ENCODE assay signal across 9 mouse cellular contexts in the genomic region with DNA sequence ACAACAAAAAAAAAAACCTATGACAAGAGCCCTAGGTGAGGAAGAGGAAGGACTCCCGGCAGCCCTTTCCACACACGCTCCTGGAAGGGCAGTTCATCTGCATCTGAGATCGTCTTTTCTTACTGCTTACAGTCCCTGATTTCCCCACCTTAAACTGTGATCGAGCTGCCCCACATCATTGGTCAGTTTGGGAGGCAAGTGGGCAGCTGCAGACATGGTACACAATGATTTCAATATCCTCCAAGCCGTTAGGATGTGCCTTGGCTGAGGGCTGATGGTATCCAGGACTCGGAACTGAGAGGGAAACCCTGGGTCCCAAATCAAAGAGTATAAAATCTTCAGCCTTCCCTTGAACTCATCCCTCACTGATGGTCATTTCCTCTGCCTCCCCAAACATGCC. TPM values are rescaled to one million over a fixed set of nuclear protein-coding genes. Genes with fewer than 3 reads are reported as not detected.
DNase-seq lines count a peak whose midpoint lies in the region; ATAC-seq and TF ChIP-seq lines count a peak whose summit lies in the region.
"Had no signal": no experiment of that assay in that cellular context is flagged by ENCODE, and none has a peak within 500 bp of the region (broad histone marks: within the 10 kb centered on the region; RNA-seq: fewer than 3 reads in every experiment).

No protein-coding gene starts in this region.

- peaks cover 42% of the 10 kb centered on the region for H3K27me3 ChIP-seq in heart, embryonic 12.5 days (replicated peaks)
- H3K27me3 ChIP-seq in MEL (ENCODE audit: control insufficient read depth in 1 of 2, insufficient read depth in 2 of 2, low read length in 2 of 2): no peaks in the 10 kb centered on the region
- H3K27me3 ChIP-seq in hindbrain, embryonic 11.5 days (ENCODE audit: control insufficient read depth, insufficient read depth, low read length): no peaks in the 10 kb centered on the region
- H3K27me3 ChIP-seq in midbrain, embryonic 10.5 days (ENCODE audit: low read depth, poor library complexity, severe bottlenecking): peaks cover 24% of the 10 kb centered on the region

- no peak for TF ChIP-seq RAD21 in MEL (IDR thresholded peaks at IDR 0.05; ENCODE audit: low read depth, low read length)

- DNase-seq in heart, postnatal 10 days: no peak
- no peak for DNase-seq in MEL (ENCODE audit: low read depth, low spot score)
- DNase-seq in hindbrain, embryonic 11.5 days (ENCODE audit: low spot score): no peak
- no peak for DNase-seq in midbrain, embryonic 10.5 days (ENCODE audit: low spot score)
- DNase-seq in thymus, postnatal 0 days (ENCODE audit: low spot score): no peak
- DNase-seq in left cerebral cortex, postnatal 14 days (ENCODE audit: low spot score in 2 of 2): no peak
- no peak for DNase-seq in adrenal gland, adult 2 months

- H3K9ac ChIP-seq in heart, embryonic 12.5 days: no peak overlapping the region
- peak overlapping the region; percentile 57 for H3K9ac ChIP-seq in MEL (ENCODE audit: control insufficient read depth, low read depth, low read length, poor library complexity, severe bottlenecking)
- peak overlapping the region; percentile 71 for H3K9ac ChIP-seq in hindbrain, embryonic 11.5 days (ENCODE audit: low read depth, low read length)

- peak overlapping the region; percentile 53 for H3K4me3 ChIP-seq in heart, embryonic 12.5 days
- peak overlapping the region; percentile 76 to 85 for H3K4me3 ChIP-seq in MEL (ENCODE audit: control insufficient read depth in 1 of 2, insufficient read depth in 1 of 2, low read depth in 2 of 2, low read length in 2 of 2)
- peak overlapping the region; percentile 45 for H3K4me3 ChIP-seq in hindbrain, embryonic 11.5 days (ENCODE audit: low read depth, low read length)
- H3K4me3 ChIP-seq in midbrain, embryonic 10.5 days: peak overlapping the region; percentile 55

- 32% methylated on average over 6 of the region's 6 CpGs for WGBS in heart, embryonic 12.5 days
- 40% methylated on average over 6 of the region's 6 CpGs for WGBS in hindbrain, embryonic 11.5 days
- WGBS in midbrain, embryonic 10.5 days: 43% methylated on average over 6 of the region's 6 CpGs

- TF ChIP-seq CTCF in MEL (IDR thresholded peaks at IDR 0.05 in 2 of 3, conservative IDR thresholded peaks at IDR 0.05 in 1 of 3; ENCODE audit: control insufficient read depth in 1 of 3, insufficient read depth in 1 of 3, low read depth in 2 of 3, low read length in 3 of 3, poor library complexity in 1 of 3, severe bottlenecking in 1 of 3): no peak

- no peak for TF ChIP-seq EP300 in MEL (IDR thresholded peaks at IDR 0.05; ENCODE audit: low read depth in 1 of 2, low read length in 2 of 2)

- intact Hi-C loops in heart, postnatal 10 days (cut with DNase I): no loop called here
- intact Hi-C loops in left cerebral cortex, postnatal 14 days (cut with DNase I): no loop called here

- peak overlapping the region; percentile 84 for H3K4me2 ChIP-seq in heart, embryonic 12.5 days
- H3K4me2 ChIP-seq in hindbrain, embryonic 11.5 days (replicated peaks; ENCODE audit: low read depth, low read length): peak overlapping the region; percentile 73

- H3K79me2 ChIP-seq in MEL (ENCODE audit: control insufficient read depth, insufficient read depth, low read length, poor library complexity): peaks cover 18% of the 10 kb centered on the region

- ATAC-seq in heart, embryonic 12.5 days (ENCODE audit: insufficient number of reproducible peaks, low FRiP score): no peak
- ATAC-seq in hindbrain, embryonic 11.5 days (ENCODE audit: low FRiP score): no peak
- ATAC-seq: CD4-positive, CD25-positive, alpha-beta regulatory T cell, adult 4 months had no signal

- no peaks in the 10 kb centered on the region for H3K9me3 ChIP-seq in heart, embryonic 12.5 days (replicated peaks)
- no peaks in the 10 kb centered on the region for H3K9me3 ChIP-seq in MEL (replicated peaks; ENCODE audit: insufficient read depth, low read length)
- H3K9me3 ChIP-seq in hindbrain, embryonic 11.5 days (ENCODE audit: control insufficient read depth, low read length): no peaks in the 10 kb centered on the region
- H3K9me3 ChIP-seq in midbrain, embryonic 10.5 days (replicated peaks): no peaks in the 10 kb centered on the region

- H3K36me3 ChIP-seq in heart, embryonic 12.5 days: no peaks in the 10 kb centered on the region
- H3K36me3 ChIP-seq in MEL (ENCODE audit: control insufficient read depth in 1 of 2, insufficient read depth in 2 of 2, low read length in 2 of 2): peaks cover 0 to 4% of the 10 kb centered on the region in 2 experiments; a peak in 2 of 4 replicates
- H3K36me3 ChIP-seq in hindbrain, embryonic 11.5 days (ENCODE audit: control insufficient read depth, insufficient read depth, low read length): no peaks in the 10 kb centered on the region
- no peaks in the 10 kb centered on the region for H3K36me3 ChIP-seq in midbrain, embryonic 10.5 days

- peaks cover 5% of the 10 kb centered on the region; the same call in 1 of the 2 replicates for H3K4me1 ChIP-seq in heart, embryonic 12.5 days (replicated peaks)
- peaks cover 0 to 19% of the 10 kb centered on the region in 2 experiments; a peak in 3 of 4 replicates for H3K4me1 ChIP-seq in MEL (ENCODE audit: control insufficient read depth in 1 of 2, insufficient read depth in 2 of 2, low read length in 2 of 2)
- H3K4me1 ChIP-seq in hindbrain, embryonic 11.5 days (replicated peaks; ENCODE audit: control insufficient read depth, insufficient read depth, low read length): no peaks in the 10 kb centered on the region; the same call in 1 of the 2 replicates
- peaks cover 24% of the 10 kb centered on the region for H3K4me1 ChIP-seq in midbrain, embryonic 10.5 days

- no peak overlapping the region for H3K27ac ChIP-seq in heart, embryonic 12.5 days (ENCODE audit: poor library complexity, severe bottlenecking)
- H3K27ac ChIP-seq in MEL (ENCODE audit: control insufficient read depth, low read depth, low read length): peak overlapping the region; percentile 55
- H3K27ac ChIP-seq in hindbrain, embryonic 11.5 days (ENCODE audit: low read depth, low read length): no peak overlapping the region
- no peak overlapping the region for H3K27ac ChIP-seq in midbrain, embryonic 10.5 days (replicated peaks)

- no peak for TF ChIP-seq POLR2A in MEL (IDR thresholded peaks at IDR 0.05; ENCODE audit: control insufficient read depth in 1 of 2, insufficient read depth in 1 of 2, low read depth in 1 of 2, low read length in 2 of 2, poor library complexity in 1 of 2)

RNA-seq across cellular contexts. Expression of a gene that starts 0.7 kb away (rescaled TPM):
- polyA plus RNA-seq in heart, embryonic 12.5 days (2016; fragmentation: Nextera tagmentation; extraction: Ambion mirVana): 1.5 and 1.7 TPM in 2 replicates
- 10 to 100 TPM in 1 of 2 experiments, 1 to 10 TPM in 1; 2.0 to 11.3 TPM for total RNA-seq in heart, postnatal 10 days (2021)
- 46.5 and 51.3 TPM in 2 replicates for total RNA-seq in MEL (2012; rRNA removed)
- polyA plus RNA-seq in MEL (2012; ENCODE audit: insufficient read depth in 1 of 2, insufficient read length in 2 of 2, low read depth in 1 of 2, low replicate concordance in 2 of 2, missing spikeins in 1 of 2): 10 to 100 TPM in 1 of 2 experiments, not detected in 1; 59.8 TPM
- 10.2 and 11.9 TPM in 2 replicates for polyA plus RNA-seq in hindbrain, embryonic 11.5 days (2014; fragmentation: Nextera tagmentation; extraction: Ambion mirVana)
- 8.4 and 15.2 TPM in 2 replicates for polyA plus RNA-seq in midbrain, embryonic 10.5 days (2016; fragmentation: Nextera tagmentation; extraction: Ambion mirVana)
- polyA plus RNA-seq in thymus, postnatal 0 days (2015; fragmentation: Nextera tagmentation; extraction: Ambion mirVana): 2.7 and 2.9 TPM in 2 replicates
- total RNA-seq in left cerebral cortex, postnatal 14 days (2021): 100 to 1,000 TPM; 371 to 377 TPM
- total RNA-seq in adrenal gland, adult 2 months (2021): 100 to 1,000 TPM in 1 of 2 experiments, 10 to 100 TPM in 1; 91.8 to 146 TPM
- polyA plus RNA-seq in adrenal gland, adult 2 months (2012; rRNA removed): 62.4 and 91.3 TPM in 2 replicates

RNA-seq across cellular contexts. Expression of a gene that starts 27.6 kb away (rescaled TPM):
- polyA plus RNA-seq in heart, embryonic 12.5 days (2016; fragmentation: Nextera tagmentation; extraction: Ambion mirVana): 0.31 and 0.41 TPM in 2 replicates
- 1 to 10 TPM in 1 of 2 experiments, under 1 TPM in 1; 0.84 to 1.1 TPM for total RNA-seq in heart, postnatal 10 days (2021)
- total RNA-seq in MEL (2012; rRNA removed): 0.98 and 1.2 TPM in 2 replicates
- 1 to 10 TPM in 1 of 2 experiments, not detected in 1; 2.6 TPM for polyA plus RNA-seq in MEL (2012; ENCODE audit: insufficient read depth in 1 of 2, insufficient read length in 2 of 2, low read depth in 1 of 2, low replicate concordance in 2 of 2, missing spikeins in 1 of 2)
- 0.11 and 0.15 TPM in 2 replicates for polyA plus RNA-seq in hindbrain, embryonic 11.5 days (2014; fragmentation: Nextera tagmentation; extraction: Ambion mirVana)
- 0.14 and 0.28 TPM in 2 replicates for polyA plus RNA-seq in midbrain, embryonic 10.5 days (2016; fragmentation: Nextera tagmentation; extraction: Ambion mirVana)
- 0.67 and 0.85 TPM in 2 replicates for polyA plus RNA-seq in thymus, postnatal 0 days (2015; fragmentation: Nextera tagmentation; extraction: Ambion mirVana)
- under 1 TPM; 0.18 to 0.59 TPM for total RNA-seq in left cerebral cortex, postnatal 14 days (2021)
- 10 to 100 TPM; 20.6 to 22.0 TPM for total RNA-seq in adrenal gland, adult 2 months (2021)
- 11.2 and 13.4 TPM in 2 replicates for polyA plus RNA-seq in adrenal gland, adult 2 months (2012; rRNA removed)
- polyA plus RNA-seq: CD4-positive, CD25-positive, alpha-beta regulatory T cell, adult 4 months had no signal

RNA-seq across cellular contexts. Expression of a gene that starts 46.9 kb away (rescaled TPM):
- 0.19 and 0.24 TPM in 2 replicates for polyA plus RNA-seq in heart, embryonic 12.5 days (2016; fragmentation: Nextera tagmentation; extraction: Ambion mirVana)
- total RNA-seq in heart, postnatal 10 days (2021): 1 to 10 TPM; 6.9 to 8.8 TPM
- total RNA-seq in MEL (2012; rRNA removed): 0.19 and 0.29 TPM in 2 replicates
- under 1 TPM in 1 of 2 experiments, not detected in 1; 0.28 TPM for polyA plus RNA-seq in MEL (2012; ENCODE audit: insufficient read depth in 1 of 2, insufficient read length in 2 of 2, low read depth in 1 of 2, low replicate concordance in 2 of 2, missing spikeins in 1 of 2)
- 0.08 and 0.20 TPM in 2 replicates for polyA plus RNA-seq in hindbrain, embryonic 11.5 days (2014; fragmentation: Nextera tagmentation; extraction: Ambion mirVana)
- polyA plus RNA-seq in midbrain, embryonic 10.5 days (2016; fragmentation: Nextera tagmentation; extraction: Ambion mirVana): 0.06 and 0.12 TPM in 2 replicates
- polyA plus RNA-seq in thymus, postnatal 0 days (2015; fragmentation: Nextera tagmentation; extraction: Ambion mirVana): 6.5 and 7.4 TPM in 2 replicates
- 1 to 10 TPM; 1.1 to 1.3 TPM for total RNA-seq in left cerebral cortex, postnatal 14 days (2021)
- 10 to 100 TPM; 48.6 to 68.2 TPM for total RNA-seq in adrenal gland, adult 2 months (2021)
- 20.3 and 27.2 TPM in 2 replicates for polyA plus RNA-seq in adrenal gland, adult 2 months (2012; rRNA removed)

RNA-seq across cellular contexts. Expression of a gene that starts 50.4 kb away (rescaled TPM):
- 23.7 and 25.4 TPM in 2 replicates for polyA plus RNA-seq in heart, embryonic 12.5 days (2016; fragmentation: Nextera tagmentation; extraction: Ambion mirVana)
- 10 to 100 TPM; 28.3 to 31.9 TPM for total RNA-seq in heart, postnatal 10 days (2021)
- 56.0 and 63.1 TPM in 2 replicates for total RNA-seq in MEL (2012; rRNA removed)
- polyA plus RNA-seq in MEL (2012; ENCODE audit: insufficient read depth in 1 of 2, insufficient read length in 2 of 2, low read depth in 1 of 2, low replicate concordance in 2 of 2, missing spikeins in 1 of 2): 10 to 100 TPM in 1 of 2 experiments, not detected in 1; 63.0 TPM
- 35.1 and 38.9 TPM in 2 replicates for polyA plus RNA-seq in hindbrain, embryonic 11.5 days (2014; fragmentation: Nextera tagmentation; extraction: Ambion mirVana)
- 42.6 and 48.8 TPM in 2 replicates for polyA plus RNA-seq in midbrain, embryonic 10.5 days (2016; fragmentation: Nextera tagmentation; extraction: Ambion mirVana)
- 26.4 and 29.9 TPM in 2 replicates for polyA plus RNA-seq in thymus, postnatal 0 days (2015; fragmentation: Nextera tagmentation; extraction: Ambion mirVana)
- 10 to 100 TPM; 78.8 to 80.2 TPM for total RNA-seq in left cerebral cortex, postnatal 14 days (2021)
- total RNA-seq in adrenal gland, adult 2 months (2021): 10 to 100 TPM; 71.0 to 99.9 TPM
- polyA plus RNA-seq in adrenal gland, adult 2 months (2012; rRNA removed): 44.9 and 47.5 TPM in 2 replicates
